In genomic region chr2:17097546-17097945, GRCm38 (mm10) we compare ENCODE assay signal across 25 mouse cellular contexts.
DNase-seq lines count a peak whose midpoint lies in the region; ATAC-seq lines count a peak whose summit lies in the region.
"Had no signal": no experiment of that assay in that cellular context is flagged by ENCODE, and none has a peak within 500 bp of the region (broad histone marks: within the 10 kb centered on the region; RNA-seq: fewer than 3 reads in every experiment).

No protein-coding gene starts in this region.

- ATAC-seq in cerebellum, adult (ENCODE audit: insufficient number of reproducible peaks, low FRiP score, low TSS enrichment): peak; percentile 40; the same call in 1 of the 2 replicates
- ATAC-seq in limb, embryonic 15.5 days (ENCODE audit: insufficient number of reproducible peaks, low FRiP score, low TSS enrichment, low read depth): peak; percentile 65
- ATAC-seq in embryonic facial prominence, embryonic 13.5 days (ENCODE audit: insufficient number of reproducible peaks, insufficient read depth, low FRiP score, low TSS enrichment, low read depth): 0 out of 2 replicates have a peak, but pooled peaks have one; percentile 6
- no peak for ATAC-seq in megakaryocyte, adult 5-6 weeks (ENCODE audit: poor library complexity, severe bottlenecking)
- ATAC-seq: CD4-positive, CD25-positive, alpha-beta regulatory T cell, adult 4 months; forebrain, embryonic 14.5 days had no signal

- H3K4me1 ChIP-seq in limb, embryonic 15.5 days: no peaks in the 10 kb centered on the region
- H3K4me1 ChIP-seq in limb, embryonic 10.5 days: no peaks in the 10 kb centered on the region
- H3K4me1 ChIP-seq in embryonic facial prominence, embryonic 13.5 days: no peaks in the 10 kb centered on the region
- H3K4me1 ChIP-seq: megakaryocyte, embryonic 14.5 days had no signal

- H3K27me3 ChIP-seq in limb, embryonic 15.5 days: no peaks in the 10 kb centered on the region
- no peaks in the 10 kb centered on the region for H3K27me3 ChIP-seq in limb, embryonic 10.5 days (ENCODE audit: low read depth, poor library complexity, severe bottlenecking)
- H3K27me3 ChIP-seq in embryonic facial prominence, embryonic 13.5 days: no peaks in the 10 kb centered on the region
- H3K27me3 ChIP-seq: heart, embryonic 15.5 days; megakaryocyte, embryonic 14.5 days had no signal

- no peak overlapping the region for H3K9ac ChIP-seq in limb, embryonic 15.5 days
- H3K9ac ChIP-seq in embryonic facial prominence, embryonic 13.5 days: no peak overlapping the region
- H3K9ac ChIP-seq: heart, embryonic 15.5 days had no signal

- no peak overlapping the region for H3K4me3 ChIP-seq in limb, embryonic 15.5 days
- no peak overlapping the region for H3K4me3 ChIP-seq in limb, embryonic 10.5 days
- no peak overlapping the region for H3K4me3 ChIP-seq in embryonic facial prominence, embryonic 13.5 days
- H3K4me3 ChIP-seq: erythroblast, embryonic 14.5 days; heart, adult 2 months; heart, embryonic 15.5 days; megakaryocyte, embryonic 14.5 days; myocyte had no signal

- H3K27ac ChIP-seq in limb, embryonic 15.5 days: no peak overlapping the region
- no peak overlapping the region for H3K27ac ChIP-seq in limb, embryonic 10.5 days
- no peak overlapping the region for H3K27ac ChIP-seq in embryonic facial prominence, embryonic 13.5 days
- H3K27ac ChIP-seq: heart, adult 2 months; heart, embryonic 15.5 days had no signal

- WGBS in limb, embryonic 15.5 days: 61% methylated on average over 16 of the region's 20 CpGs
- WGBS in limb, embryonic 10.5 days: 74% methylated on average over 20 of the region's 20 CpGs
- WGBS in embryonic facial prominence, embryonic 13.5 days: 76% methylated on average over 20 of the region's 20 CpGs

- H3K36me3 ChIP-seq in limb, embryonic 15.5 days: no peaks in the 10 kb centered on the region
- H3K36me3 ChIP-seq in limb, embryonic 10.5 days: no peaks in the 10 kb centered on the region
- no peaks in the 10 kb centered on the region for H3K36me3 ChIP-seq in embryonic facial prominence, embryonic 13.5 days
- H3K36me3 ChIP-seq: heart, embryonic 15.5 days had no signal

- DNase-seq in cerebellum, adult 11 months: no peak
- DNase-seq in limb, embryonic 10.5 days (ENCODE audit: low spot score): no peak
- peak; percentile 2 for DNase-seq in 3134 (ENCODE audit: extremely low read depth, insufficient read length, low spot score)
- no peak for DNase-seq in cerebellum, adult 8-10 months
- DNase-seq: adrenal gland, postnatal 14 days; cerebellum, adult 18-20 months; gastrocnemius, postnatal 14 days; heart, adult 2 months; heart, postnatal 4 days; kidney, adult 9 months; kidney, postnatal 36 days; lung, adult 18-20 months; lung, postnatal 14 days; right cerebral cortex, adult 18-20 months; thymus, adult 2 months had no signal

- H3K4me2 ChIP-seq in limb, embryonic 15.5 days: no peak overlapping the region
- no peak overlapping the region for H3K4me2 ChIP-seq in embryonic facial prominence, embryonic 13.5 days
- H3K4me2 ChIP-seq: heart, embryonic 15.5 days had no signal

- H3K9me3 ChIP-seq in limb, embryonic 15.5 days: peaks cover 6% of the 10 kb centered on the region; the same call in 1 of the 2 replicates
- H3K9me3 ChIP-seq in limb, embryonic 10.5 days (replicated peaks): peaks cover 10% of the 10 kb centered on the region
- H3K9me3 ChIP-seq in embryonic facial prominence, embryonic 13.5 days: peaks cover 12% of the 10 kb centered on the region
